Mouse (Mus musculus): ENCODE measurements around the gene Zfp414. TPM values are rescaled to one million over a fixed set of nuclear protein-coding genes. Genes with fewer than 3 reads are reported as not detected.

The Zfp414 gene
- total and polyA plus RNA-seq, 2 experiments from 2014 or later: 58.8 to 71.8 TPM

DNA sequence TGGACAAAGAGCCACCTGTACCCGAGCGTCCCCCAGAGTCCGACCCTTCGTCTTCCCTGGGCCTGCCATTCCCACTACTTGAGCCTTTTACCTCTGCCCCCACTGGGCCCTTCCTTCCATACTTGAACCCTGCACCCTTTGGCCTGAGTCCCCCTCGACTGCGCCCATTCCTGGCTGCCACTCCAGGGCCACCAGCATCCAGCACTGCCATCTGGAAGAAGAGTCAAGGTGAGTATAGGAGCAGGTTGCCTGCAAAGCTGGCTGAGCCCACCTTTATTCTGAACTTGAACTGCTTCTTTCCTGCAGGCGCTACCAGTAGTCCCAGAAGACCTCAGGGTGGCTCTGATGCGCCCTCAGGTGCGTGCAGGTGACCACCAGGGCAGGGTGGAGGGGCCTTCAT lies 2.3 kb downstream of the Zfp414 start:
- H3K27ac ChIP-seq (ENCODE audit: low read depth, low read length): no peak overlapping the region
- no peak for TF ChIP-seq CTCF (IDR thresholded peaks at IDR 0.05; ENCODE audit: low read depth)
- 92% methylated on average over 9 of the region's 9 CpGs for WGBS
- H3K36me3 ChIP-seq (ENCODE audit: insufficient read depth): peaks cover 7% of the 10 kb centered on the region
- no peak overlapping the region for H3K4me2 ChIP-seq (ENCODE audit: low read depth)
- H3K9me3 ChIP-seq (ENCODE audit: low read length): no peaks in the 10 kb centered on the region
- no peak overlapping the region for H3K9ac ChIP-seq
- no peaks in the 10 kb centered on the region for H3K27me3 ChIP-seq (ENCODE audit: insufficient read depth, low read length)
- ATAC-seq: no peak
- peaks cover 14% of the 10 kb centered on the region for H3K4me1 ChIP-seq (ENCODE audit: insufficient read depth)
- no peak overlapping the region for H3K4me3 ChIP-seq (ENCODE audit: low read depth, low read length)
- DNase-seq: no peak

DNA sequence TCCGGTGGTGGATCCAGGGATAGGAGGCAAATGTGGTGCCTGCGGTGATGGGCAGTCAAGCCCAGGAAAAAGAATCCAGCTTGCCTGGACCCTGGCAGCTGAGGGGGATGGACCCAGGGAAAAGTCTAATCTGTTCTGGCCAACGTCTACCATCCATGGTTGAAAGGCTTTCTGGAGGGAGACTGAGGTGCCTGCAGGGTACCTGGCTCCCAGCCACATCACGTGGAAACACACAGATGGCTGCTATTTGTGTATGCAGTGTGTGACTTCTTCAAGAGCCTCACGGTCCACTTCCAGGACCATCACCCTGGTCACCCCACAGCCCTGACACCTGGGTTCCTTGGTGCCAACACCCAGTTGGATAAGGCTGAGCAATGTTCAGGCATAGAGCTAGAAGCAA lies 2.9 kb downstream of the Zfp414 start:
- Histone ChIP-seq H3K36me3 (ENCODE audit: insufficient read depth) (peaks cover 7% of the 10 kb centered on the region), H3K9ac (no peak overlapping the region), H3K4me1 (ENCODE audit: insufficient read depth) (peaks cover 14% of the 10 kb centered on the region), H3K4me2 (ENCODE audit: low read depth) (no peak overlapping the region), H3K27me3 (ENCODE audit: insufficient read depth, low read length) (no peaks in the 10 kb centered on the region), H3K9me3 (ENCODE audit: low read length) (no peaks in the 10 kb centered on the region), H3K4me3 (ENCODE audit: low read depth, low read length) (no peak overlapping the region), H3K27ac (ENCODE audit: low read depth, low read length) (no peak overlapping the region)
- ATAC-seq: no peak
- TF ChIP-seq CTCF (IDR thresholded peaks at IDR 0.05; ENCODE audit: low read depth): no peak
- WGBS: 62% methylated on average over 5 of the region's 5 CpGs
- no peak for DNase-seq

- H3K27ac ChIP-seq (ENCODE audit: low read depth, low read length): no peak overlapping the region
- ATAC-seq (no peak), DNase-seq (no peak)
- 72% methylated on average over 2 of the region's 2 CpGs for WGBS
- H3K4me3 ChIP-seq (ENCODE audit: low read depth, low read length): no peak overlapping the region
- no peak overlapping the region for H3K9ac ChIP-seq
- no peaks in the 10 kb centered on the region for H3K4me1 ChIP-seq (ENCODE audit: insufficient read depth)
- no peak overlapping the region for H3K4me2 ChIP-seq (ENCODE audit: low read depth)
- TF ChIP-seq CTCF (IDR thresholded peaks at IDR 0.05; ENCODE audit: low read depth): no peak
- H3K27me3 ChIP-seq (ENCODE audit: insufficient read depth, low read length): no peaks in the 10 kb centered on the region
- no peaks in the 10 kb centered on the region for H3K9me3 ChIP-seq (ENCODE audit: low read length)
- H3K36me3 ChIP-seq (ENCODE audit: insufficient read depth): peaks cover 11% of the 10 kb centered on the region
Observed at GRCm38 (mm10) chr17:33637038-33637437, 8.1 kb downstream of the Zfp414 start.

- WGBS: 89% methylated on average over 4 of the region's 4 CpGs
- no peak for TF ChIP-seq CTCF (IDR thresholded peaks at IDR 0.05; ENCODE audit: low read depth)
- no peak for DNase-seq
- Histone ChIP-seq H3K9ac (no peak within 1 kb of the TSS), H3K27ac (ENCODE audit: low read depth, low read length) (no peak within 1 kb of the TSS), H3K4me3 (ENCODE audit: low read depth, low read length) (no peak within 1 kb of the TSS), H3K4me2 (ENCODE audit: low read depth) (no peak within 1 kb of the TSS), H3K27me3 (ENCODE audit: insufficient read depth, low read length) (no peaks in the 10 kb centered on the region), H3K4me1 (ENCODE audit: insufficient read depth) (no peaks in the 10 kb centered on the region), H3K9me3 (ENCODE audit: low read length) (no peaks in the 10 kb centered on the region), H3K36me3 (ENCODE audit: insufficient read depth) (peaks cover 15% of the 10 kb centered on the region)
- no peak for ATAC-seq
Observed at GRCm38 (mm10) chr17:33637516-33638276, 8.8 kb downstream of the Zfp414 start, which contains the start of gene Pram1. Pram1 (plus strand) TSS chr17:33638056.

DNA sequence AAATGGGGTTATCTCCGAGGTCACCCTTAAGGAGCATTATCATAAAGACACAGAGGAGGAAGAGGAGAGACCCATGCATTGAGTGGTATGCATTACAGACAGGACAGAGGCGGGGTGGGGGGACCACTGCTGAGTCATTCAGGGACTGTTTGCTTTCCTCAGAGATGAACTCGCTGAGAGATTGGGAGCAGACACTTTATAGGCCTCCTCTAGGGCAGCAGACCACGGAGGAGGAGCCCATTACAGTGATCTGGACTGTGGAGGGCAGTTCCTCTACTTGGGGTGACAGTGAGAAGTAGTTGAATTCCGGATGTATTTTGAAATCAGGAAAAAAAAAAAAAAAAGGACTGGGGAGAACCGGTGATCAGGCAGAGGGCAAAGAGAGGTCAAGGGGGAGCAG lies 10.9 kb downstream of the Zfp414 start:
- DNase-seq (no peak), ATAC-seq (no peak)
- TF ChIP-seq CTCF (IDR thresholded peaks at IDR 0.05; ENCODE audit: low read depth): no peak
- H3K27me3 ChIP-seq (ENCODE audit: insufficient read depth, low read length): no peaks in the 10 kb centered on the region
- no peak overlapping the region for H3K4me3 ChIP-seq (ENCODE audit: low read depth, low read length)
- H3K4me1 ChIP-seq (ENCODE audit: insufficient read depth): no peaks in the 10 kb centered on the region
- H3K27ac ChIP-seq (ENCODE audit: low read depth, low read length): no peak overlapping the region
- 73% methylated on average over 6 of the region's 6 CpGs for WGBS
- H3K36me3 ChIP-seq (ENCODE audit: insufficient read depth): peaks cover 27% of the 10 kb centered on the region
- H3K9me3 ChIP-seq (ENCODE audit: low read length): no peaks in the 10 kb centered on the region
- H3K4me2 ChIP-seq (ENCODE audit: low read depth): no peak overlapping the region
- H3K9ac ChIP-seq: no peak overlapping the region

GRCm38 (mm10) chr17:33644068-33644467 lies 15.2 kb downstream of the Zfp414 start:
- TF ChIP-seq CTCF (IDR thresholded peaks at IDR 0.05; ENCODE audit: low read depth): no peak
- no peak for ATAC-seq

GRCm38 (mm10) chr17:33645073-33645472 lies 16.2 kb downstream of the Zfp414 start:
- DNase-seq (no peak), ATAC-seq (no peak)
- no peak for TF ChIP-seq CTCF (IDR thresholded peaks at IDR 0.05; ENCODE audit: low read depth)
- Histone ChIP-seq H3K27me3 (ENCODE audit: insufficient read depth, low read length) (no peaks in the 10 kb centered on the region), H3K27ac (ENCODE audit: low read depth, low read length) (no peak overlapping the region), H3K9me3 (ENCODE audit: low read length) (no peaks in the 10 kb centered on the region), H3K4me3 (ENCODE audit: low read depth, low read length) (no peak overlapping the region), H3K36me3 (ENCODE audit: insufficient read depth) (peaks cover 75% of the 10 kb centered on the region), H3K9ac (no peak overlapping the region), H3K4me2 (ENCODE audit: low read depth) (no peak overlapping the region), H3K4me1 (ENCODE audit: insufficient read depth) (no peaks in the 10 kb centered on the region)
- 92% methylated on average over 8 of the region's 8 CpGs for WGBS

More at GRCm38 (mm10) chr17:33644068-33644467, 15.2 kb downstream of the Zfp414 start:
- Histone ChIP-seq H3K27me3 (ENCODE audit: insufficient read depth, low read length) (no peaks in the 10 kb centered on the region), H3K9ac (no peak overlapping the region), H3K4me3 (ENCODE audit: low read depth, low read length) (no peak overlapping the region), H3K9me3 (ENCODE audit: low read length) (no peaks in the 10 kb centered on the region), H3K36me3 (ENCODE audit: insufficient read depth) (peaks cover 66% of the 10 kb centered on the region), H3K4me2 (ENCODE audit: low read depth) (no peak overlapping the region), H3K4me1 (ENCODE audit: insufficient read depth) (no peaks in the 10 kb centered on the region), H3K27ac (ENCODE audit: low read depth, low read length) (no peak overlapping the region)
- WGBS: 97% methylated on average over 4 of the region's 4 CpGs
- DNase-seq: no peak

Measured in forebrain, postnatal 0 days (tissue).